Mouse (Mus musculus): ENCODE measurements around the gene Clip1.

Clip1 gene

GRCm38 (mm10) chr5:123665956-123666355, 18.5 kb downstream of the Clip1 start:
- no peak for TF ChIP-seq NANOG (IDR thresholded peaks at IDR 0.05; ENCODE audit: borderline replicate concordance, low read length)
- TF ChIP-seq POU5F1 (IDR thresholded peaks at IDR 0.05; ENCODE audit: borderline replicate concordance, low read length), result no peak
- no peak for TF ChIP-seq CTCF (conservative IDR thresholded peaks at IDR 0.05; ENCODE audit: low read length)
- Histone ChIP-seq H3K4me3 (replicated peaks; ENCODE audit: low read length) (no peak overlapping the region), H3K36me3 (ENCODE audit: insufficient read depth, low read length) (no peaks in the 10 kb centered on the region), H3K4me1 (replicated peaks; ENCODE audit: low read depth, low read length) (peaks cover 4% of the 10 kb centered on the region), H3K27me3 (ENCODE audit: insufficient read depth, low read length) (no peaks in the 10 kb centered on the region), H3K9me3 (ENCODE audit: low read length) (no peaks in the 10 kb centered on the region)

GRCm38 (mm10) chr5:123664329-123664728, 20.1 kb downstream of the Clip1 start:
- TF ChIP-seq NANOG (IDR thresholded peaks at IDR 0.05; ENCODE audit: borderline replicate concordance, low read length) (no peak), CTCF (conservative IDR thresholded peaks at IDR 0.05; ENCODE audit: low read length) (no peak), POU5F1 (IDR thresholded peaks at IDR 0.05; ENCODE audit: borderline replicate concordance, low read length) (no peak)

GRCm38 (mm10) chr5:123662059-123662458, 22.4 kb downstream of the Clip1 start:
- Histone ChIP-seq H3K4me3 (replicated peaks; ENCODE audit: low read length) (no peak overlapping the region), H3K36me3 (ENCODE audit: insufficient read depth, low read length) (no peaks in the 10 kb centered on the region), H3K9me3 (ENCODE audit: low read length) (no peaks in the 10 kb centered on the region), H3K27me3 (ENCODE audit: insufficient read depth, low read length) (no peaks in the 10 kb centered on the region), H3K4me1 (replicated peaks; ENCODE audit: low read depth, low read length) (no peaks in the 10 kb centered on the region)
- TF ChIP-seq CTCF (conservative IDR thresholded peaks at IDR 0.05; ENCODE audit: low read length) (no peak), NANOG (IDR thresholded peaks at IDR 0.05; ENCODE audit: borderline replicate concordance, low read length) (no peak), POU5F1 (IDR thresholded peaks at IDR 0.05; ENCODE audit: borderline replicate concordance, low read length) (no peak)

More at GRCm38 (mm10) chr5:123664329-123664728, 20.1 kb downstream of the Clip1 start:
- Histone ChIP-seq H3K4me3 (replicated peaks; ENCODE audit: low read length) (no peak overlapping the region), H3K27me3 (ENCODE audit: insufficient read depth, low read length) (no peaks in the 10 kb centered on the region), H3K9me3 (ENCODE audit: low read length) (no peaks in the 10 kb centered on the region), H3K4me1 (replicated peaks; ENCODE audit: low read depth, low read length) (no peaks in the 10 kb centered on the region), H3K36me3 (ENCODE audit: insufficient read depth, low read length) (no peaks in the 10 kb centered on the region)

GRCm38 (mm10) chr5:123661602-123662001, 22.8 kb downstream of the Clip1 start:
- TF ChIP-seq NANOG (IDR thresholded peaks at IDR 0.05; ENCODE audit: borderline replicate concordance, low read length), result no peak
- TF ChIP-seq CTCF (conservative IDR thresholded peaks at IDR 0.05; ENCODE audit: low read length), result no peak
- TF ChIP-seq POU5F1 (IDR thresholded peaks at IDR 0.05; ENCODE audit: borderline replicate concordance, low read length), result no peak
- no peaks in the 10 kb centered on the region for H3K9me3 ChIP-seq (ENCODE audit: low read length)
- H3K36me3 ChIP-seq (ENCODE audit: insufficient read depth, low read length), result no peaks in the 10 kb centered on the region
- no peak overlapping the region for H3K4me3 ChIP-seq (replicated peaks; ENCODE audit: low read length)
- H3K4me1 ChIP-seq (replicated peaks; ENCODE audit: low read depth, low read length), result no peaks in the 10 kb centered on the region
- no peaks in the 10 kb centered on the region for H3K27me3 ChIP-seq (ENCODE audit: insufficient read depth, low read length)

- no peaks in the 10 kb centered on the region for H3K9me3 ChIP-seq (ENCODE audit: low read length)
These were observed 26.8 kb downstream of the Clip1 start for GRCm38 (mm10) chr5:123657651-123658050.

GRCm38 (mm10) chr5:123654937-123655336, 29.5 kb downstream of the Clip1 start:
- Histone ChIP-seq H3K9me3 (ENCODE audit: low read length) (no peaks in the 10 kb centered on the region), H3K4me3 (replicated peaks; ENCODE audit: low read length) (no peak overlapping the region), H3K36me3 (ENCODE audit: insufficient read depth, low read length) (no peaks in the 10 kb centered on the region), H3K27me3 (ENCODE audit: insufficient read depth, low read length) (no peaks in the 10 kb centered on the region), H3K4me1 (replicated peaks; ENCODE audit: low read depth, low read length) (peaks cover 15% of the 10 kb centered on the region)
- TF ChIP-seq NANOG (IDR thresholded peaks at IDR 0.05; ENCODE audit: borderline replicate concordance, low read length), result peak; percentile 25; the same call in 1 of the 2 replicates
- TF ChIP-seq CTCF (conservative IDR thresholded peaks at IDR 0.05; ENCODE audit: low read length), result no peak

More at GRCm38 (mm10) chr5:123657651-123658050, 26.8 kb downstream of the Clip1 start:
- TF ChIP-seq NANOG (IDR thresholded peaks at IDR 0.05; ENCODE audit: borderline replicate concordance, low read length), result no peak
- no peak for TF ChIP-seq POU5F1 (IDR thresholded peaks at IDR 0.05; ENCODE audit: borderline replicate concordance, low read length)
- no peak for TF ChIP-seq CTCF (conservative IDR thresholded peaks at IDR 0.05; ENCODE audit: low read length)
- Histone ChIP-seq H3K4me3 (replicated peaks; ENCODE audit: low read length) (no peak overlapping the region), H3K27me3 (ENCODE audit: insufficient read depth, low read length) (no peaks in the 10 kb centered on the region), H3K36me3 (ENCODE audit: insufficient read depth, low read length) (no peaks in the 10 kb centered on the region), H3K4me1 (replicated peaks; ENCODE audit: low read depth, low read length) (peaks cover 15% of the 10 kb centered on the region)

- Histone ChIP-seq H3K4me1 (replicated peaks; ENCODE audit: low read depth, low read length) (peaks cover 15% of the 10 kb centered on the region), H3K36me3 (ENCODE audit: insufficient read depth, low read length) (no peaks in the 10 kb centered on the region), H3K4me3 (replicated peaks; ENCODE audit: low read length) (0 out of 2 replicates have a peak overlapping the region, but pooled peaks have one; percentile 17), H3K9me3 (ENCODE audit: low read length) (no peaks in the 10 kb centered on the region), H3K27me3 (ENCODE audit: insufficient read depth, low read length) (no peaks in the 10 kb centered on the region)
- no peak for TF ChIP-seq CTCF (conservative IDR thresholded peaks at IDR 0.05; ENCODE audit: low read length)
- TF ChIP-seq NANOG (IDR thresholded peaks at IDR 0.05; ENCODE audit: borderline replicate concordance, low read length), result no peak
- no peak for TF ChIP-seq POU5F1 (IDR thresholded peaks at IDR 0.05; ENCODE audit: borderline replicate concordance, low read length)
These were observed 31.1 kb downstream of the Clip1 start for GRCm38 (mm10) chr5:123653287-123653801.

GRCm38 (mm10) chr5:123650825-123651224, 33.6 kb downstream of the Clip1 start:
- TF ChIP-seq POU5F1 (IDR thresholded peaks at IDR 0.05; ENCODE audit: borderline replicate concordance, low read length) (no peak), NANOG (IDR thresholded peaks at IDR 0.05; ENCODE audit: borderline replicate concordance, low read length) (no peak), CTCF (conservative IDR thresholded peaks at IDR 0.05; ENCODE audit: low read length) (no peak)
- H3K9me3 ChIP-seq (ENCODE audit: low read length), result no peaks in the 10 kb centered on the region
- peaks cover 15% of the 10 kb centered on the region for H3K4me1 ChIP-seq (replicated peaks; ENCODE audit: low read depth, low read length)
- H3K27me3 ChIP-seq (ENCODE audit: insufficient read depth, low read length), result no peaks in the 10 kb centered on the region
- H3K4me3 ChIP-seq (replicated peaks; ENCODE audit: low read length), result no peak overlapping the region
- H3K36me3 ChIP-seq (ENCODE audit: insufficient read depth, low read length), result no peaks in the 10 kb centered on the region

GRCm38 (mm10) chr5:123642401-123642800, 42.0 kb downstream of the Clip1 start:
- H3K9me3 ChIP-seq (ENCODE audit: low read length), result no peaks in the 10 kb centered on the region
- H3K27me3 ChIP-seq (ENCODE audit: insufficient read depth, low read length), result no peaks in the 10 kb centered on the region
- H3K4me3 ChIP-seq (replicated peaks; ENCODE audit: low read length), result no peak overlapping the region
- H3K36me3 ChIP-seq (ENCODE audit: insufficient read depth, low read length), result no peaks in the 10 kb centered on the region
- H3K4me1 ChIP-seq (replicated peaks; ENCODE audit: low read depth, low read length), result no peaks in the 10 kb centered on the region
- TF ChIP-seq POU5F1 (IDR thresholded peaks at IDR 0.05; ENCODE audit: borderline replicate concordance, low read length) (no peak), CTCF (conservative IDR thresholded peaks at IDR 0.05; ENCODE audit: low read length) (no peak), NANOG (IDR thresholded peaks at IDR 0.05; ENCODE audit: borderline replicate concordance, low read length) (no peak)

Measured in E14TG2a.4 (cell line).